ENCODE assay signal across 26 mouse cellular contexts in the genomic region with DNA sequence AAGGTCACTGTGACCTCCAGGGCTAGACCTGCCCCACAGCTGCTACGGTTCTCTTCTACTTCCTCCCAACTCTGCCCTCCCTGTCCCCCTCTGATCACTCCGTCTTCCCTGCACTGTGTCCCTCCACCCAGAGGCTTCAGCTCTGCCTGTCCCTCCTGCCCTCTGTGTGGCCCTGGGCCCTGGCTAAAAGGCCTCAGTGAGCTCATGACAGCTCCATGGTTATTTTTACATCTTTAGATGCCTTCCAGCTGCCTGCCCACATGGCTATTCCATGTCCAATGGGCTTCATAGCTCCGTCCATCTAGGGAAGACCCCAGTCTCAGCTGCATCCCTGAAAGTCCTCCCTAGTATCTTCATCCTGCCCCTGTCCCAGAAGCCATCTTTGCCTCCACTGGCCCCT. TPM values are rescaled to one million over a fixed set of nuclear protein-coding genes. Genes with fewer than 3 reads are reported as not detected.
A peak's percentile ranks its signal among the peaks of the same experiment; 100 is the strongest.
DNase-seq lines count a peak whose midpoint lies in the region; ATAC-seq and TF ChIP-seq lines count a peak whose summit lies in the region.
"Had no signal": no experiment of that assay in that cellular context is flagged by ENCODE, and none has a peak within 500 bp of the region (broad histone marks: within the 10 kb centered on the region; RNA-seq: fewer than 3 reads in every experiment).

No protein-coding gene starts in this region.

- DNase-seq in gastrocnemius, postnatal 25 days, result peak; percentile 42
- no peak for DNase-seq in gastrocnemius, postnatal 36 days
- DNase-seq in limb, embryonic 10.5 days (ENCODE audit: low spot score), result no peak
- peak; percentile 33 for DNase-seq in heart, postnatal 0 days (ENCODE audit: low spot score)
- no peak for DNase-seq in cerebellum, postnatal 4 days (ENCODE audit: low spot score in 2 of 2)
- DNase-seq: adrenal gland, postnatal 25 days; cerebellum, adult 9-11 months; kidney, adult 11 months; kidney, postnatal 36 days; layer of hippocampus, adult 9-11 months; liver; lung, postnatal 4 days; retina, postnatal 1 day; right cerebral cortex, postnatal 25 days; thymus, postnatal 14 days had no signal

- no peak for TF ChIP-seq EP300 in heart, postnatal 0 days (IDR thresholded peaks at IDR 0.05; ENCODE audit: low read depth)

- no peaks in the 10 kb centered on the region for H3K9me3 ChIP-seq in limb, embryonic 13.5 days
- H3K9me3 ChIP-seq in limb, embryonic 10.5 days (replicated peaks), result no peaks in the 10 kb centered on the region
- H3K9me3 ChIP-seq in heart, postnatal 0 days (replicated peaks; ENCODE audit: control insufficient read depth, low read length), result no peaks in the 10 kb centered on the region
- no peaks in the 10 kb centered on the region for H3K9me3 ChIP-seq in forebrain, embryonic 15.5 days
- H3K9me3 ChIP-seq: kidney, embryonic 15.5 days; liver, embryonic 15.5 days; midbrain, embryonic 15.5 days; neural tube, embryonic 13.5 days had no signal

- no peak for TF ChIP-seq CTCF in heart, postnatal 0 days (IDR thresholded peaks at IDR 0.05; ENCODE audit: low read depth)

- intact Hi-C loops in gastrocnemius, postnatal 36 days (cut with DNase I), result no loop called here

- H3K36me3 ChIP-seq in limb, embryonic 13.5 days, result no peaks in the 10 kb centered on the region
- H3K36me3 ChIP-seq in limb, embryonic 10.5 days, result no peaks in the 10 kb centered on the region
- no peaks in the 10 kb centered on the region for H3K36me3 ChIP-seq in heart, postnatal 0 days (replicated peaks; ENCODE audit: control insufficient read depth, insufficient read depth, low read length)
- H3K36me3 ChIP-seq in forebrain, embryonic 15.5 days, result no peaks in the 10 kb centered on the region
- H3K36me3 ChIP-seq: kidney, embryonic 15.5 days; liver, embryonic 15.5 days; midbrain, embryonic 15.5 days; neural tube, embryonic 13.5 days had no signal

- 75% methylated on average over 3 of the region's 3 CpGs for WGBS in limb, embryonic 13.5 days
- 77% methylated on average over 3 of the region's 3 CpGs for WGBS in limb, embryonic 10.5 days
- whole genome bisulfite sequencing in heart, postnatal 0 days, result 24% methylated on average over 3 of the region's 3 CpGs
- 82% methylated on average over 3 of the region's 3 CpGs for WGBS in forebrain, embryonic 15.5 days

- no peak overlapping the region for H3K4me2 ChIP-seq in limb, embryonic 13.5 days (replicated peaks)
- no peak overlapping the region for H3K4me2 ChIP-seq in heart, postnatal 0 days (ENCODE audit: low read depth, low read length)
- H3K4me2 ChIP-seq in forebrain, embryonic 15.5 days (replicated peaks), result no peak overlapping the region
- H3K4me2 ChIP-seq: kidney, embryonic 15.5 days; liver, embryonic 15.5 days; midbrain, embryonic 15.5 days; neural tube, embryonic 13.5 days had no signal

- no peak overlapping the region for H3K4me3 ChIP-seq in limb, embryonic 13.5 days
- H3K4me3 ChIP-seq in limb, embryonic 10.5 days, result no peak overlapping the region
- no peak overlapping the region for H3K4me3 ChIP-seq in heart, postnatal 0 days (ENCODE audit: low read depth, low read length)
- H3K4me3 ChIP-seq in forebrain, embryonic 15.5 days, result no peak overlapping the region
- H3K4me3 ChIP-seq: kidney, embryonic 15.5 days; liver, embryonic 15.5 days; midbrain, embryonic 15.5 days; neural tube, embryonic 13.5 days had no signal

- no peak overlapping the region for H3K27ac ChIP-seq in limb, embryonic 13.5 days
- H3K27ac ChIP-seq in limb, embryonic 10.5 days, result no peak overlapping the region
- peak overlapping the region; percentile 74 for H3K27ac ChIP-seq in heart, postnatal 0 days (ENCODE audit: low read depth)
- H3K27ac ChIP-seq in forebrain, embryonic 15.5 days (replicated peaks), result no peak overlapping the region
- H3K27ac ChIP-seq: kidney, embryonic 15.5 days; liver, embryonic 15.5 days; midbrain, embryonic 15.5 days; neural tube, embryonic 13.5 days had no signal

- H3K27me3 ChIP-seq in limb, embryonic 13.5 days, result peaks cover 56% of the 10 kb centered on the region
- H3K27me3 ChIP-seq in limb, embryonic 10.5 days (ENCODE audit: low read depth, poor library complexity, severe bottlenecking), result peaks cover 57% of the 10 kb centered on the region
- no peaks in the 10 kb centered on the region; the same call in 1 of the 2 replicates for H3K27me3 ChIP-seq in heart, postnatal 0 days (ENCODE audit: control insufficient read depth, insufficient read depth, low read length)
- 0 out of 2 replicates have a peak, but pooled peaks cover 4% of the 10 kb centered on the region for H3K27me3 ChIP-seq in forebrain, embryonic 15.5 days

- no peak for ATAC-seq in limb, embryonic 13.5 days (ENCODE audit: low FRiP score, low read depth)
- peak; percentile 62 for ATAC-seq in heart, postnatal 0 days (ENCODE audit: insufficient read depth, low read depth)
- no peak for ATAC-seq in forebrain, embryonic 15.5 days (replicated peaks)
- ATAC-seq: CD4-positive, CD25-positive, alpha-beta regulatory T cell, adult 4 months; midbrain, embryonic 15.5 days had no signal

- H3K9ac ChIP-seq in limb, embryonic 13.5 days, result 0 out of 2 replicates have a peak overlapping the region, but pooled peaks have one; percentile 13
- H3K9ac ChIP-seq in heart, postnatal 0 days (replicated peaks; ENCODE audit: low read depth, low read length), result no peak overlapping the region
- H3K9ac ChIP-seq in forebrain, embryonic 15.5 days (replicated peaks), result no peak overlapping the region
- H3K9ac ChIP-seq: kidney, embryonic 15.5 days; liver, embryonic 15.5 days; midbrain, embryonic 15.5 days; neural tube, embryonic 13.5 days had no signal

- peaks cover 18% of the 10 kb centered on the region for H3K4me1 ChIP-seq in limb, embryonic 13.5 days
- H3K4me1 ChIP-seq in limb, embryonic 10.5 days, result peaks cover 13% of the 10 kb centered on the region
- H3K4me1 ChIP-seq in heart, postnatal 0 days (ENCODE audit: control insufficient read depth, insufficient read depth), result peaks cover 39% of the 10 kb centered on the region
- peaks cover 20% of the 10 kb centered on the region for H3K4me1 ChIP-seq in forebrain, embryonic 15.5 days

RNA-seq across cellular contexts. Expression of gene Dok7, which starts 3.5 kb away (rescaled TPM):
- 10 to 100 TPM; 19.9 to 29.3 TPM for total RNA-seq in gastrocnemius, postnatal 25 days (2021)
- 10 to 100 TPM; 26.8 to 28.4 TPM for total RNA-seq in gastrocnemius, postnatal 36 days (2021)
- 5.1 and 5.7 TPM in 2 replicates for polyA plus RNA-seq in limb, embryonic 13.5 days (2015; fragmentation: Nextera tagmentation; extraction: Ambion mirVana)
- polyA plus RNA-seq in limb, embryonic 10.5 days (2016; fragmentation: Nextera tagmentation; extraction: Ambion mirVana), result 0.26 and 0.31 TPM in 2 replicates
- total RNA-seq in heart, postnatal 0 days (2014; rRNA removed; ENCODE audit: low replicate concordance), result 27.7 and 37.7 TPM in 2 replicates
- 14.1 and 15.0 TPM in 2 replicates for polyA plus RNA-seq in heart, postnatal 0 days (2015; fragmentation: Nextera tagmentation; extraction: Ambion mirVana)
- 7.2 and 7.9 TPM in 2 replicates for polyA plus RNA-seq in forebrain, embryonic 15.5 days (2015; fragmentation: Nextera tagmentation; extraction: Ambion mirVana)
- total RNA-seq: megakaryocyte-erythroid progenitor cell, adult 5-6 weeks had no signal
- polyA plus RNA-seq: CD4-positive, CD25-positive, alpha-beta regulatory T cell, adult 4 months; forebrain, embryonic 11.5 days; hindbrain, embryonic 11.5 days had no signal

RNA-seq across cellular contexts. Expression of gene Hgfac, which starts 18.8 kb away (rescaled TPM):
- total RNA-seq in gastrocnemius, postnatal 25 days (2021), result under 1 TPM in 1 of 2 experiments, not detected in 1; 0.46 TPM
- total RNA-seq in gastrocnemius, postnatal 36 days (2021), result under 1 TPM in 1 of 2 experiments, not detected in 1; 0.37 TPM
- 0.59 and 0.71 TPM in 2 replicates for polyA plus RNA-seq in limb, embryonic 13.5 days (2015; fragmentation: Nextera tagmentation; extraction: Ambion mirVana)
- 0.15 TPM in 1 of 2 replicates, not detected in the other for polyA plus RNA-seq in limb, embryonic 10.5 days (2016; fragmentation: Nextera tagmentation; extraction: Ambion mirVana)
- total RNA-seq in heart, postnatal 0 days (2014; rRNA removed; ENCODE audit: low replicate concordance), result 0.19 TPM in 1 of 2 replicates, not detected in the other
- polyA plus RNA-seq in heart, postnatal 0 days (2015; fragmentation: Nextera tagmentation; extraction: Ambion mirVana), result 0.16 and 0.36 TPM in 2 replicates
- 0.69 and 0.75 TPM in 2 replicates for polyA plus RNA-seq in forebrain, embryonic 15.5 days (2015; fragmentation: Nextera tagmentation; extraction: Ambion mirVana)
- polyA plus RNA-seq: embryonic facial prominence, embryonic 11.5 days had no signal

RNA-seq across cellular contexts. Expression of gene Lrpap1, which starts 45.5 kb away (rescaled TPM):
- total RNA-seq in gastrocnemius, postnatal 25 days (2021), result 10 to 100 TPM; 22.2 to 35.2 TPM
- 10 to 100 TPM; 28.4 to 28.5 TPM for total RNA-seq in gastrocnemius, postnatal 36 days (2021)
- 112 and 120 TPM in 2 replicates for polyA plus RNA-seq in limb, embryonic 13.5 days (2015; fragmentation: Nextera tagmentation; extraction: Ambion mirVana)
- polyA plus RNA-seq in limb, embryonic 10.5 days (2016; fragmentation: Nextera tagmentation; extraction: Ambion mirVana), result 54.6 and 58.5 TPM in 2 replicates
- 35.9 and 43.7 TPM in 2 replicates for total RNA-seq in heart, postnatal 0 days (2014; rRNA removed; ENCODE audit: low replicate concordance)
- polyA plus RNA-seq in heart, postnatal 0 days (2015; fragmentation: Nextera tagmentation; extraction: Ambion mirVana), result 85.8 TPM in 2 replicates
- 146 and 152 TPM in 2 replicates for polyA plus RNA-seq in forebrain, embryonic 15.5 days (2015; fragmentation: Nextera tagmentation; extraction: Ambion mirVana)

Comparison
In these comparisons a context has a peak if more than half of its experiments do, and no peak if none do; other contexts are left out.
1. DNase-seq: peak in gastrocnemius, postnatal 25 days (single experiment) and heart, postnatal 0 days (single experiment); none in gastrocnemius, postnatal 36 days (0 of 2), limb, embryonic 10.5 days (single experiment) and cerebellum, postnatal 4 days (0 of 2).